Comparison of ENCODE assay signal across 9 mouse cellular contexts in the genomic region with DNA sequence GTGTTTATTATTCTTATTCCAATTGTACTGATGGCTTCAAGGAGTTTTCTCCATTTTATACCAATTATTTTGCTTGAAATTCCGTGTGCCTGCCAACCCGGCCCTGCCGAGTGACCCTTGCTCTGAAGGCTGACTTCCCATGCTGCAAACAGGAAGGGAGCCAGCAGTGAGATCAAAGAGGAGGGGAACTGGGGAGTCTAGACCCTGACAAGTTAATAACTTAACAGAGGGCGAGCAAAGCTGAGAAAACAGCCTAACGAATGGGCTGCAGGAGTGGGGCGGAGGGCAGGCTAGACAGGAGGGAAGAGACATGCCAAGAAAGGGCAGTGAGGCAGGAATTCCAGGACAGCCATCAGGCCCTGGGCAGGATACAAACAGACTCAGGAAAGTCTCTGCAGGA. TPM values are rescaled to one million over a fixed set of nuclear protein-coding genes. Genes with fewer than 3 reads are reported as not detected.
DNase-seq lines count a peak whose midpoint lies in the region; ATAC-seq and TF ChIP-seq lines count a peak whose summit lies in the region.
"Had no signal": no experiment of that assay in that cellular context is flagged by ENCODE, and none has a peak within 500 bp of the region (broad histone marks: within the 10 kb centered on the region; RNA-seq: fewer than 3 reads in every experiment).

No protein-coding gene starts in this region.

- H3K36me3 ChIP-seq in embryonic facial prominence, embryonic 11.5 days (replicated peaks; ENCODE audit: control insufficient read depth, insufficient read depth, low read depth, low read length) = no peaks in the 10 kb centered on the region
- no peaks in the 10 kb centered on the region for H3K36me3 ChIP-seq in kidney, embryonic 16.5 days (ENCODE audit: insufficient read depth, low read length)

- WGBS in embryonic facial prominence, embryonic 11.5 days = 18% methylated on average over 6 of the region's 6 CpGs
- 4% methylated on average over 6 of the region's 6 CpGs for WGBS in kidney, embryonic 16.5 days

- H3K27ac ChIP-seq in layer of hippocampus, adult 2 months = peak overlapping the region; percentile 63
- H3K27ac ChIP-seq in embryonic facial prominence, embryonic 11.5 days (replicated peaks; ENCODE audit: low read depth, low read length) = peak overlapping the region; percentile 22; the same call in 1 of the 2 replicates
- H3K27ac ChIP-seq in kidney, embryonic 16.5 days (ENCODE audit: low read length) = peak overlapping the region; percentile 80
- H3K27ac ChIP-seq in gastrocnemius, adult 2 months = no peak overlapping the region

- H3K4me3 ChIP-seq in layer of hippocampus, adult 2 months = no peak overlapping the region
- no peak overlapping the region for H3K4me3 ChIP-seq in embryonic facial prominence, embryonic 11.5 days (ENCODE audit: low read depth, low read length)
- no peak overlapping the region for H3K4me3 ChIP-seq in kidney, embryonic 16.5 days (ENCODE audit: low read length)
- H3K4me3 ChIP-seq in gastrocnemius, adult 2 months = no peak overlapping the region
- H3K4me3 ChIP-seq: hindbrain, embryonic 13.5 days had no signal

- DNase-seq in layer of hippocampus, adult 2 months (ENCODE audit: low spot score in 2 of 2) = no peak
- DNase-seq in layer of hippocampus, adult 8-10 months (ENCODE audit: low spot score in 2 of 2) = no peak
- DNase-seq in embryonic facial prominence, embryonic 11.5 days (ENCODE audit: low spot score) = peak; percentile 56
- DNase-seq in lung, postnatal 14 days = peak; percentile 47
- DNase-seq in cerebellum, postnatal 10 days = no peak
- no peak for DNase-seq in gastrocnemius, adult 2 months
- DNase-seq: left cerebral cortex, postnatal 4 days had no signal

- intact Hi-C loops in gastrocnemius, adult 2 months (cut with DNase I) = no loop called here

- H3K9ac ChIP-seq in embryonic facial prominence, embryonic 11.5 days (replicated peaks; ENCODE audit: low read length) = no peak overlapping the region
- H3K9ac ChIP-seq in kidney, embryonic 16.5 days (replicated peaks; ENCODE audit: low read length) = no peak overlapping the region
- H3K9ac ChIP-seq: hindbrain, embryonic 13.5 days had no signal

- H3K4me1 ChIP-seq in embryonic facial prominence, embryonic 11.5 days (ENCODE audit: control insufficient read depth, insufficient read depth, low read length) = peaks cover 6% of the 10 kb centered on the region
- peaks cover 51% of the 10 kb centered on the region for H3K4me1 ChIP-seq in kidney, embryonic 16.5 days (ENCODE audit: insufficient read depth, low read length)

- no peak for TF ChIP-seq CTCF in layer of hippocampus, adult 2 months (conservative IDR thresholded peaks at IDR 0.05)
- no peak for TF ChIP-seq CTCF in gastrocnemius, adult 2 months (IDR thresholded peaks at IDR 0.05)

- H3K9me3 ChIP-seq in embryonic facial prominence, embryonic 11.5 days (replicated peaks; ENCODE audit: control insufficient read depth, low read length) = no peaks in the 10 kb centered on the region
- H3K9me3 ChIP-seq in kidney, embryonic 16.5 days (ENCODE audit: low read length) = no peaks in the 10 kb centered on the region
- H3K9me3 ChIP-seq: hindbrain, embryonic 13.5 days had no signal

- H3K27me3 ChIP-seq in embryonic facial prominence, embryonic 11.5 days (ENCODE audit: control insufficient read depth, insufficient read depth, low read length) = no peaks in the 10 kb centered on the region
- H3K27me3 ChIP-seq in kidney, embryonic 16.5 days (ENCODE audit: insufficient read depth, low read length) = no peaks in the 10 kb centered on the region
- H3K27me3 ChIP-seq: hindbrain, embryonic 13.5 days had no signal

- no peak overlapping the region for H3K4me2 ChIP-seq in embryonic facial prominence, embryonic 11.5 days (ENCODE audit: low read depth, low read length)
- H3K4me2 ChIP-seq in kidney, embryonic 16.5 days (replicated peaks; ENCODE audit: low read depth, low read length) = no peak overlapping the region
- H3K4me2 ChIP-seq: hindbrain, embryonic 13.5 days had no signal

- no peak for ATAC-seq in embryonic facial prominence, embryonic 11.5 days (replicated peaks; ENCODE audit: insufficient number of reproducible peaks, low FRiP score, low TSS enrichment, low read depth)
- ATAC-seq in kidney, embryonic 16.5 days (ENCODE audit: low FRiP score, low TSS enrichment) = peak; percentile 79

RNA-seq across cellular contexts. Expression of gene Serp2, which starts 19.8 kb away (rescaled TPM):
- 100 to 1,000 TPM; 142 to 158 TPM for total RNA-seq in layer of hippocampus, adult 2 months (2021)
- 100 to 1,000 TPM; 112 to 138 (median 129) TPM for total RNA-seq in layer of hippocampus, adult 8-10 months (2022)
- 23.7 and 26.7 TPM in 2 replicates for polyA plus RNA-seq in embryonic facial prominence, embryonic 11.5 days (2014; fragmentation: Nextera tagmentation; extraction: Ambion mirVana)
- 10.0 and 12.2 TPM in 2 replicates for polyA plus RNA-seq in kidney, embryonic 16.5 days (2015; fragmentation: Nextera tagmentation; extraction: Ambion mirVana)
- under 1 TPM in 1 of 2 experiments, not detected in 1; 0.64 TPM for total RNA-seq in gastrocnemius, adult 2 months (2021)

Comparison
In these comparisons a context has a peak if more than half of its experiments do, and no peak if none do; other contexts are left out.
1. DNase-seq: peak in embryonic facial prominence, embryonic 11.5 days (single experiment) and lung, postnatal 14 days (single experiment); none in layer of hippocampus, adult 2 months (0 of 2), layer of hippocampus, adult 8-10 months (0 of 2), cerebellum, postnatal 10 days (0 of 2) and gastrocnemius, adult 2 months (single experiment).
2. RNA of gene Serp2, which starts 19.8 kb away (total RNA-seq): 142 to 158 TPM in layer of hippocampus, adult 2 months and 112 to 138 TPM in layer of hippocampus, adult 8-10 months; 0.64 TPM in gastrocnemius, adult 2 months; every median in the first group is over 10 times any median in the second.